ENCODE assay signal across 39 mouse cellular contexts in the genomic region with DNA sequence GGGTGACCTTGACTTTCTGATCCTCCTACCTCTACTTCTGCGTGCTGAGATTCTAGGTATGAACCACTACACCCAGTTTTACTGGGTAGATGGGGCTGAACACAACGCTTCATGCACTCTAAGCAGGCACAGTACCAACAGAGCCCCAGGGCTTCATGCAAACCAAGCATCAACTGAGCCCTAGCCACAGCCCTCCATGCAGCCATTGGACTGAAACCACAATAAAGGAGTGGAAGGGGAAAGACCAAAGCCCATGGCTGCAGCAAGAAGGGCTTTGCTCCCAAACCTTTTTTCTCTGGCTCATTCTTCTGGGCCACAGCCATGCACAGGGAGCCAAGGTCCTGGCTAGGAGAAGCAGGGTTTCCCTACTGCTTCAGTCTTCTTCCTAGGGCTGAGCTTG. TPM values are rescaled to one million over a fixed set of nuclear protein-coding genes. Genes with fewer than 3 reads are reported as not detected.
"Had no signal": no experiment of that assay in that cellular context is flagged by ENCODE, and none has a peak within 500 bp of the region (broad histone marks: within the 10 kb centered on the region; RNA-seq: fewer than 3 reads in every experiment).

No protein-coding gene starts in this region.

- H3K9me3 ChIP-seq: heart, embryonic 13.5 days; hindbrain, embryonic 13.5 days; hindbrain, embryonic 15.5 days; kidney, embryonic 15.5 days; limb, embryonic 13.5 days; limb, embryonic 15.5 days; liver, embryonic 13.5 days; liver, embryonic 15.5 days had no signal

- H3K9ac ChIP-seq: heart, embryonic 13.5 days; hindbrain, embryonic 13.5 days; hindbrain, embryonic 15.5 days; kidney, embryonic 15.5 days; limb, embryonic 13.5 days; limb, embryonic 15.5 days; liver, embryonic 13.5 days; liver, embryonic 15.5 days had no signal

- DNase-seq: gastrocnemius, postnatal 14 days; gastrocnemius, postnatal 36 days; heart, postnatal 14 days; heart, postnatal 36 days; kidney, adult 11 months; kidney, adult 2 months; kidney, adult 9 months; kidney, postnatal 14 days; kidney, postnatal 36 days; layer of hippocampus, adult 9-11 months; layer of hippocampus, postnatal 36 days; left cerebral cortex, postnatal 4 days; liver, embryonic 13.5 days; lung, adult 18-20 months had no signal

- ATAC-seq: hindbrain, postnatal 0 days; intestine, embryonic 16.5 days had no signal

- H3K4me1 ChIP-seq: hindbrain, embryonic 15.5 days; kidney, embryonic 15.5 days; limb, embryonic 13.5 days; limb, embryonic 15.5 days; liver, embryonic 13.5 days; liver, embryonic 15.5 days had no signal

- H3K27me3 ChIP-seq: heart, embryonic 13.5 days; hindbrain, embryonic 15.5 days; limb, embryonic 13.5 days had no signal

- H3K4me3 ChIP-seq: heart, embryonic 13.5 days; hindbrain, embryonic 13.5 days; hindbrain, embryonic 15.5 days; kidney, embryonic 15.5 days; limb, embryonic 13.5 days; limb, embryonic 15.5 days; liver, embryonic 13.5 days; liver, embryonic 15.5 days had no signal

- H3K27ac ChIP-seq: hindbrain, embryonic 13.5 days; hindbrain, embryonic 15.5 days; hindbrain, postnatal 0 days; kidney, embryonic 15.5 days; kidney, postnatal 0 days; limb, embryonic 13.5 days; limb, embryonic 15.5 days; liver, embryonic 13.5 days; liver, embryonic 15.5 days had no signal

- H3K4me2 ChIP-seq: hindbrain, embryonic 13.5 days; hindbrain, embryonic 15.5 days; kidney, embryonic 15.5 days; limb, embryonic 13.5 days; limb, embryonic 15.5 days; liver, embryonic 11.5 days; liver, embryonic 13.5 days; liver, embryonic 15.5 days had no signal

- H3K36me3 ChIP-seq: heart, embryonic 13.5 days; hindbrain, embryonic 13.5 days; hindbrain, embryonic 15.5 days; kidney, embryonic 15.5 days; limb, embryonic 13.5 days; limb, embryonic 15.5 days; liver, embryonic 13.5 days; liver, embryonic 15.5 days had no signal

RNA-seq across cellular contexts. Expression of a gene that starts 32.2 kb away (rescaled TPM):
- total RNA-seq: gastrocnemius, adult 18-20 months; gastrocnemius, adult 8-10 months; gastrocnemius, postnatal 14 days; gastrocnemius, postnatal 36 days; hematopoietic stem cell, adult 5-6 weeks; hindbrain, postnatal 0 days; layer of hippocampus, adult 18-20 months; layer of hippocampus, adult 8-10 months; layer of hippocampus, postnatal 14 days; layer of hippocampus, postnatal 36 days; left cerebral cortex, adult 18-20 months; left cerebral cortex, adult 8-10 months; left cerebral cortex, postnatal 10 days; left cerebral cortex, postnatal 25 days; left cerebral cortex, postnatal 4 days had no signal
- polyA plus RNA-seq: gonadal fat pad, adult 2 months; hindbrain, embryonic 11.5 days; hindbrain, postnatal 0 days; kidney, adult 2 months; kidney, embryonic 15.5 days; kidney, postnatal 0 days; large intestine, adult 2 months; limb, embryonic 11.5 days; limb, embryonic 13.5 days; limb, embryonic 15.5 days; liver, embryonic 13.5 days had no signal
